ENCODE assay signal across 18 mouse cellular contexts in genomic region chr5:44217041-44217684, GRCm38 (mm10). TPM values are rescaled to one million over a fixed set of nuclear protein-coding genes. Genes with fewer than 3 reads are reported as not detected.
DNase-seq lines count a peak whose midpoint lies in the region; ATAC-seq and TF ChIP-seq lines count a peak whose summit lies in the region.
"Had no signal": no experiment of that assay in that cellular context is flagged by ENCODE, and none has a peak within 500 bp of the region (broad histone marks: within the 10 kb centered on the region; RNA-seq: fewer than 3 reads in every experiment).

No protein-coding gene starts in this region.

- no peak overlapping the region for H3K4me3 ChIP-seq in hindbrain, embryonic 12.5 days
- H3K4me3 ChIP-seq in hindbrain, postnatal 0 days (ENCODE audit: low read length) = no peak overlapping the region
- no peak overlapping the region for H3K4me3 ChIP-seq in stomach, postnatal 0 days (ENCODE audit: low read depth, low read length)
- no peak overlapping the region for H3K4me3 ChIP-seq in lung, adult 2 months (replicated peaks; ENCODE audit: extremely low read depth, low read depth, low read length)
- H3K4me3 ChIP-seq: heart, embryonic 10.5 days; midbrain, embryonic 10.5 days had no signal

- H3K27me3 ChIP-seq in hindbrain, embryonic 12.5 days = no peaks in the 10 kb centered on the region
- H3K27me3 ChIP-seq in hindbrain, postnatal 0 days (ENCODE audit: insufficient read depth, low read length) = no peaks in the 10 kb centered on the region
- no peaks in the 10 kb centered on the region for H3K27me3 ChIP-seq in stomach, postnatal 0 days (ENCODE audit: control insufficient read depth, insufficient read depth, low read length)

- ATAC-seq in hindbrain, embryonic 12.5 days (ENCODE audit: low FRiP score) = no peak
- ATAC-seq in hindbrain, postnatal 0 days = no peak
- no peak for ATAC-seq in stomach, postnatal 0 days (ENCODE audit: low FRiP score, low TSS enrichment)
- ATAC-seq in granulocyte monocyte progenitor cell, adult 5-6 weeks (replicated peaks; ENCODE audit: poor library complexity, severe bottlenecking) = no peak

- H3K27ac ChIP-seq in hindbrain, embryonic 12.5 days = peak overlapping the region; percentile 40
- no peak overlapping the region for H3K27ac ChIP-seq in hindbrain, postnatal 0 days
- H3K27ac ChIP-seq in stomach, postnatal 0 days (replicated peaks) = no peak overlapping the region
- H3K27ac ChIP-seq: heart, embryonic 10.5 days; midbrain, embryonic 10.5 days had no signal

- no peaks in the 10 kb centered on the region for H3K9me3 ChIP-seq in hindbrain, embryonic 12.5 days (replicated peaks)
- no peaks in the 10 kb centered on the region for H3K9me3 ChIP-seq in hindbrain, postnatal 0 days (ENCODE audit: low read length)
- no peaks in the 10 kb centered on the region for H3K9me3 ChIP-seq in stomach, postnatal 0 days (ENCODE audit: control insufficient read depth, low read length)
- H3K9me3 ChIP-seq: G1E; heart, embryonic 10.5 days; midbrain, embryonic 10.5 days had no signal

- peaks cover 10% of the 10 kb centered on the region; the same call in 1 of the 2 replicates for H3K36me3 ChIP-seq in hindbrain, embryonic 12.5 days
- H3K36me3 ChIP-seq in hindbrain, postnatal 0 days (ENCODE audit: insufficient read depth, low read length) = peaks cover 4% of the 10 kb centered on the region; the same call in 1 of the 2 replicates
- peaks cover 7% of the 10 kb centered on the region; the same call in 1 of the 2 replicates for H3K36me3 ChIP-seq in stomach, postnatal 0 days (ENCODE audit: control insufficient read depth, insufficient read depth, low read length)

- H3K4me2 ChIP-seq in hindbrain, embryonic 12.5 days (replicated peaks) = no peak overlapping the region
- no peak overlapping the region for H3K4me2 ChIP-seq in hindbrain, postnatal 0 days (ENCODE audit: low read depth, low read length)
- no peak overlapping the region for H3K4me2 ChIP-seq in stomach, postnatal 0 days (replicated peaks; ENCODE audit: low read depth)
- H3K4me2 ChIP-seq: lung, embryonic 14.5 days had no signal

- no peak for TF ChIP-seq EP300 in stomach, postnatal 0 days (optimal IDR thresholded peaks at IDR 0.05)

- DNase-seq in hindbrain, postnatal 0 days (ENCODE audit: low spot score) = no peak
- DNase-seq in thymus, postnatal 25 days = peak; percentile 20
- no peak for DNase-seq in thymus, postnatal 0 days (ENCODE audit: low spot score)
- peak; percentile 8 for DNase-seq in induced T-regulatory cell, adult 2 months (ENCODE audit: low read depth)
- no peak for DNase-seq in stomach, postnatal 0 days (ENCODE audit: low spot score)
- DNase-seq in lung, adult 2 months = no peak
- DNase-seq: cerebellum, adult 9-11 months; gastrocnemius, postnatal 25 days; kidney, postnatal 14 days; layer of hippocampus, adult 9-11 months; lung, embryonic 14.5 days; lung, postnatal 4 days; right cerebral cortex, postnatal 4 days had no signal

- no peak for TF ChIP-seq CTCF in hindbrain, postnatal 0 days (IDR thresholded peaks at IDR 0.05; ENCODE audit: low read depth)
- TF ChIP-seq CTCF in stomach, postnatal 0 days (IDR thresholded peaks at IDR 0.05; ENCODE audit: low read depth) = peak; percentile 14; the same call in 1 of the 2 replicates
- no peak for TF ChIP-seq CTCF in lung, adult 2 months (IDR thresholded peaks at IDR 0.05; ENCODE audit: insufficient read depth, low read length)

- no peak overlapping the region for H3K9ac ChIP-seq in hindbrain, embryonic 12.5 days
- H3K9ac ChIP-seq in hindbrain, postnatal 0 days (replicated peaks; ENCODE audit: low read length) = no peak overlapping the region
- no peak overlapping the region for H3K9ac ChIP-seq in stomach, postnatal 0 days (ENCODE audit: low read length)
- H3K9ac ChIP-seq: lung, embryonic 14.5 days had no signal

- no peaks in the 10 kb centered on the region for H3K4me1 ChIP-seq in hindbrain, embryonic 12.5 days
- H3K4me1 ChIP-seq in hindbrain, postnatal 0 days (ENCODE audit: insufficient read depth, low read length) = no peaks in the 10 kb centered on the region
- peaks cover 2% of the 10 kb centered on the region for H3K4me1 ChIP-seq in stomach, postnatal 0 days (replicated peaks; ENCODE audit: control insufficient read depth, insufficient read depth)
- no peaks in the 10 kb centered on the region; the same call in 1 of the 2 replicates for H3K4me1 ChIP-seq in lung, adult 2 months (ENCODE audit: control insufficient read depth, insufficient read depth, low read length)
- H3K4me1 ChIP-seq: heart, embryonic 10.5 days; midbrain, embryonic 10.5 days had no signal

- TF ChIP-seq POLR2A in lung, adult 2 months (IDR thresholded peaks at IDR 0.05; ENCODE audit: borderline replicate concordance, extremely low read depth, low read depth, low read length) = no peak

- WGBS in hindbrain, embryonic 12.5 days = 74% methylated on average over 8 of the region's 8 CpGs
- whole genome bisulfite sequencing in hindbrain, postnatal 0 days = 86% methylated on average over 8 of the region's 8 CpGs
- WGBS in stomach, postnatal 0 days = 69% methylated on average over 8 of the region's 8 CpGs
- 81% methylated on average over 8 of the region's 8 CpGs for WGBS in lung, adult 2 months

RNA-seq across cellular contexts. Expression of gene Tapt1, which starts 9.3 kb away (rescaled TPM):
- polyA plus RNA-seq in hindbrain, embryonic 12.5 days (2016; fragmentation: Nextera tagmentation; extraction: Ambion mirVana) = 36.1 and 37.6 TPM in 2 replicates
- 82.3 and 86.4 TPM in 2 replicates for total RNA-seq in hindbrain, postnatal 0 days (2014; rRNA removed)
- 24.6 and 26.5 TPM in 2 replicates for polyA plus RNA-seq in hindbrain, postnatal 0 days (2015; fragmentation: Nextera tagmentation; extraction: Ambion mirVana)
- polyA plus RNA-seq in thymus, postnatal 0 days (2015; fragmentation: Nextera tagmentation; extraction: Ambion mirVana) = 104 and 126 TPM in 2 replicates
- polyA plus RNA-seq in stomach, postnatal 0 days (2015; fragmentation: Nextera tagmentation; extraction: Ambion mirVana) = 17.2 and 18.1 TPM in 2 replicates
- polyA plus RNA-seq in lung, adult 2 months (2012; rRNA removed) = 26.1 and 31.8 TPM in 2 replicates
- total RNA-seq in granulocyte monocyte progenitor cell, adult 5-6 weeks (2014; fragmentation: Nextera tagmentation) = 25.5 and 46.5 TPM in 2 replicates
- total RNA-seq in granulocyte monocyte progenitor cell, adult 5-6 weeks (2017) = 45.6 and 64.7 TPM in 2 replicates

Comparison
In these comparisons a context has a peak if more than half of its experiments do, and no peak if none do; other contexts are left out.
1. DNase-seq: peak in thymus, postnatal 25 days (single experiment) and induced T-regulatory cell, adult 2 months (single experiment); none in hindbrain, postnatal 0 days (single experiment), thymus, postnatal 0 days (single experiment), stomach, postnatal 0 days (single experiment) and lung, adult 2 months (single experiment).